Mouse (Mus musculus): Measurements from ENCODE around the gene Henmt1. TPM values are rescaled to one million over a fixed set of nuclear protein-coding genes. Genes with fewer than 3 reads are reported as not detected.
A peak's percentile ranks its signal among the peaks of the same experiment; 100 is the strongest.

The Henmt1 gene
- polyA plus RNA-seq (2012; rRNA removed) = 0.96 and 1.5 TPM in 2 replicates

GRCm38 (mm10) chr3:108939573-108939972, at the start of gene Henmt1:
Henmt1 (plus strand) TSS chr3:108939873.
- Histone ChIP-seq H3K4me3 (ENCODE audit: control insufficient read depth, insufficient read depth, low read length) (peak within 1 kb of the TSS; percentile 36), H3K36me3 (ENCODE audit: control insufficient read depth, insufficient read depth, low read length) (no peaks in the 10 kb centered on the region), H3K27ac (ENCODE audit: control insufficient read depth, insufficient read depth, low read length) (no peak within 1 kb of the TSS), H3K4me1 (replicated peaks; ENCODE audit: control insufficient read depth, insufficient read depth, low read length) (peaks cover 7% of the 10 kb centered on the region; the same call in 1 of the 2 replicates), H3K27me3 (ENCODE audit: control insufficient read depth, insufficient read depth, low read length) (no peaks in the 10 kb centered on the region)
- DNase-seq = no peak
- WGBS = 78% methylated on average over 5 of the region's 5 CpGs
- no peak for TF ChIP-seq POLR2A (IDR thresholded peaks at IDR 0.05; ENCODE audit: control insufficient read depth, extremely low read depth, insufficient read depth, low read length, poor library complexity)
- no peak for TF ChIP-seq CTCF (IDR thresholded peaks at IDR 0.05; ENCODE audit: borderline replicate concordance, control insufficient read depth, extremely low read depth, insufficient read depth, low read length, poor library complexity)

- H3K4me3 ChIP-seq (ENCODE audit: control insufficient read depth, insufficient read depth, low read length) = no peak within 1 kb of the TSS
- WGBS = 94% methylated on average over 1 of the region's 1 CpGs
- DNase-seq = no peak
- no peak within 1 kb of the TSS for H3K27ac ChIP-seq (ENCODE audit: control insufficient read depth, insufficient read depth, low read length)
- TF ChIP-seq POLR2A (IDR thresholded peaks at IDR 0.05; ENCODE audit: control insufficient read depth, extremely low read depth, insufficient read depth, low read length, poor library complexity) = no peak
- no peak for TF ChIP-seq CTCF (IDR thresholded peaks at IDR 0.05; ENCODE audit: borderline replicate concordance, control insufficient read depth, extremely low read depth, insufficient read depth, low read length, poor library complexity)
- H3K4me1 ChIP-seq (replicated peaks; ENCODE audit: control insufficient read depth, insufficient read depth, low read length) = peaks cover 7% of the 10 kb centered on the region
- no peaks in the 10 kb centered on the region for H3K36me3 ChIP-seq (ENCODE audit: control insufficient read depth, insufficient read depth, low read length)
- H3K27me3 ChIP-seq (ENCODE audit: control insufficient read depth, insufficient read depth, low read length) = no peaks in the 10 kb centered on the region
These were observed 49.8 kb upstream of the Henmt1 start, which contains the start of gene Fndc7 for GRCm38 (mm10) chr3:108889908-108890307. Fndc7 (minus strand) TSS chr3:108890008.

GRCm38 (mm10) chr3:108892080-108892479, 47.6 kb upstream of the Henmt1 start:
- 89% methylated on average over 1 of the region's 1 CpGs for WGBS
- TF ChIP-seq POLR2A (IDR thresholded peaks at IDR 0.05; ENCODE audit: control insufficient read depth, extremely low read depth, insufficient read depth, low read length, poor library complexity) (no peak), CTCF (IDR thresholded peaks at IDR 0.05; ENCODE audit: borderline replicate concordance, control insufficient read depth, extremely low read depth, insufficient read depth, low read length, poor library complexity) (no peak)
- Histone ChIP-seq H3K27me3 (ENCODE audit: control insufficient read depth, insufficient read depth, low read length) (no peaks in the 10 kb centered on the region), H3K36me3 (ENCODE audit: control insufficient read depth, insufficient read depth, low read length) (no peaks in the 10 kb centered on the region), H3K4me1 (replicated peaks; ENCODE audit: control insufficient read depth, insufficient read depth, low read length) (no peaks in the 10 kb centered on the region), H3K27ac (ENCODE audit: control insufficient read depth, insufficient read depth, low read length) (no peak overlapping the region), H3K4me3 (ENCODE audit: control insufficient read depth, insufficient read depth, low read length) (no peak overlapping the region)
- DNase-seq = no peak

GRCm38 (mm10) chr3:108892914-108893313, 46.8 kb upstream of the Henmt1 start:
- no peaks in the 10 kb centered on the region for H3K36me3 ChIP-seq (ENCODE audit: control insufficient read depth, insufficient read depth, low read length)
- H3K27me3 ChIP-seq (ENCODE audit: control insufficient read depth, insufficient read depth, low read length) = no peaks in the 10 kb centered on the region
- WGBS = 78% methylated on average over 4 of the region's 4 CpGs
- no peak overlapping the region for H3K27ac ChIP-seq (ENCODE audit: control insufficient read depth, insufficient read depth, low read length)
- no peak overlapping the region for H3K4me3 ChIP-seq (ENCODE audit: control insufficient read depth, insufficient read depth, low read length)
- TF ChIP-seq CTCF (IDR thresholded peaks at IDR 0.05; ENCODE audit: borderline replicate concordance, control insufficient read depth, extremely low read depth, insufficient read depth, low read length, poor library complexity) (no peak), POLR2A (IDR thresholded peaks at IDR 0.05; ENCODE audit: control insufficient read depth, extremely low read depth, insufficient read depth, low read length, poor library complexity) (no peak)
- DNase-seq = no peak
- no peaks in the 10 kb centered on the region for H3K4me1 ChIP-seq (replicated peaks; ENCODE audit: control insufficient read depth, insufficient read depth, low read length)

GRCm38 (mm10) chr3:108898640-108899039, 41.0 kb upstream of the Henmt1 start:
- Histone ChIP-seq H3K4me1 (replicated peaks; ENCODE audit: control insufficient read depth, insufficient read depth, low read length) (no peaks in the 10 kb centered on the region), H3K27ac (ENCODE audit: control insufficient read depth, insufficient read depth, low read length) (no peak overlapping the region), H3K27me3 (ENCODE audit: control insufficient read depth, insufficient read depth, low read length) (no peaks in the 10 kb centered on the region), H3K36me3 (ENCODE audit: control insufficient read depth, insufficient read depth, low read length) (peaks cover 13% of the 10 kb centered on the region), H3K4me3 (ENCODE audit: control insufficient read depth, insufficient read depth, low read length) (no peak overlapping the region)
- TF ChIP-seq POLR2A (IDR thresholded peaks at IDR 0.05; ENCODE audit: control insufficient read depth, extremely low read depth, insufficient read depth, low read length, poor library complexity) (no peak), CTCF (IDR thresholded peaks at IDR 0.05; ENCODE audit: borderline replicate concordance, control insufficient read depth, extremely low read depth, insufficient read depth, low read length, poor library complexity) (no peak)
- WGBS = over 99% methylated on average over 4 of the region's 4 CpGs
- DNase-seq = no peak

GRCm38 (mm10) chr3:108900147-108900546, 39.5 kb upstream of the Henmt1 start:
- Histone ChIP-seq H3K36me3 (ENCODE audit: control insufficient read depth, insufficient read depth, low read length) (peaks cover 28% of the 10 kb centered on the region), H3K4me1 (replicated peaks; ENCODE audit: control insufficient read depth, insufficient read depth, low read length) (no peaks in the 10 kb centered on the region), H3K27ac (ENCODE audit: control insufficient read depth, insufficient read depth, low read length) (peak overlapping the region; percentile 40; the same call in 1 of the 2 replicates), H3K27me3 (ENCODE audit: control insufficient read depth, insufficient read depth, low read length) (no peaks in the 10 kb centered on the region), H3K4me3 (ENCODE audit: control insufficient read depth, insufficient read depth, low read length) (no peak overlapping the region)
- DNase-seq = no peak
- WGBS = 50% methylated on average over 3 of the region's 3 CpGs
- TF ChIP-seq POLR2A (IDR thresholded peaks at IDR 0.05; ENCODE audit: control insufficient read depth, extremely low read depth, insufficient read depth, low read length, poor library complexity) = no peak
- TF ChIP-seq CTCF (IDR thresholded peaks at IDR 0.05; ENCODE audit: borderline replicate concordance, control insufficient read depth, extremely low read depth, insufficient read depth, low read length, poor library complexity) = no peak

- Histone ChIP-seq H3K36me3 (ENCODE audit: control insufficient read depth, insufficient read depth, low read length) (peaks cover 33% of the 10 kb centered on the region), H3K4me1 (replicated peaks; ENCODE audit: control insufficient read depth, insufficient read depth, low read length) (no peaks in the 10 kb centered on the region), H3K27ac (ENCODE audit: control insufficient read depth, insufficient read depth, low read length) (no peak overlapping the region), H3K4me3 (ENCODE audit: control insufficient read depth, insufficient read depth, low read length) (no peak overlapping the region), H3K27me3 (ENCODE audit: control insufficient read depth, insufficient read depth, low read length) (no peaks in the 10 kb centered on the region)
- no peak for DNase-seq
- no peak for TF ChIP-seq CTCF (IDR thresholded peaks at IDR 0.05; ENCODE audit: borderline replicate concordance, control insufficient read depth, extremely low read depth, insufficient read depth, low read length, poor library complexity)
- no peak for TF ChIP-seq POLR2A (IDR thresholded peaks at IDR 0.05; ENCODE audit: control insufficient read depth, extremely low read depth, insufficient read depth, low read length, poor library complexity)
- 88% methylated on average over 5 of the region's 5 CpGs for WGBS
These were observed 39.0 kb upstream of the Henmt1 start for GRCm38 (mm10) chr3:108900681-108901080.
